Mouse (Mus musculus) heart, postnatal 36 days (tissue): ENCODE data around the gene Dnah8. TPM values are rescaled to one million over a fixed set of nuclear protein-coding genes. Genes with fewer than 3 reads are reported as not detected.
A peak's percentile ranks its signal among the peaks of the same experiment; 100 is the strongest.
"Not testable (repeated sequence)": the region's sequence is repeated elsewhere in the genome, so short reads cannot be mapped to it uniquely, and the experiment has no call there.

ENCODE experiments used
- DNase-seq, 2 experiments: peaks; one replicate each; pipeline ENCODE4 v3.0.0; 2021 to 2022
- intact Hi-C: fragments of 180-260 bp; cut with DNase I; formaldehyde crosslinking; loops from one replicate; pipeline ENCODE4 v1.15.1; 2025
- total RNA-seq, 2 experiments: library from RNA; stranded (reverse); gene quantifications; 2 replicates each; pipeline ENCODE4 v1.2.3; 2021

The Dnah8 gene
- total RNA-seq, 2 experiments from 2014 or later = 1.2 TPM

- DNase-seq = no peak
- intact Hi-C loops = no loop called here
Observed at GRCm38 (mm10) chr17:30607909-30608495, 16.2 kb upstream of the Dnah8 start.

- intact Hi-C loops = no loop called here
- DNase-seq = no peak
Observed at GRCm38 (mm10) chr17:30609305-30609979, 14.7 kb upstream of the Dnah8 start.

DNA sequence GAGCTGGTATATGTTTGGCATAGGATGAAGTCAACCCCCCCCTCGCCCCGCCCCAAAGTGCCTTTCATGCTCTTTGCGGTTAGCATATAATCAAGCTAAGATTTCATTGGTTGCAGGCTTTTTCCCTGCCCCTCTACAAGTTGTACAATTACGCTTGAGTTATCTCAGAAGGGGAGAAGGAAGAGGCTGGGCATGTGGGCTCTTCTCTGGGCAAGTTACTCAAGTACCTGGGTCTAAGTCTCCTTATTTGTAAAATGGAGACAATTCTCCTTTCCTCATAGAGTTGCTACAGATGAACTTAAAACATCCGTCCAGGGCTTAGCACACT, 14.2 kb upstream of the Dnah8 start:
- intact Hi-C loops = no loop called here

DNA sequence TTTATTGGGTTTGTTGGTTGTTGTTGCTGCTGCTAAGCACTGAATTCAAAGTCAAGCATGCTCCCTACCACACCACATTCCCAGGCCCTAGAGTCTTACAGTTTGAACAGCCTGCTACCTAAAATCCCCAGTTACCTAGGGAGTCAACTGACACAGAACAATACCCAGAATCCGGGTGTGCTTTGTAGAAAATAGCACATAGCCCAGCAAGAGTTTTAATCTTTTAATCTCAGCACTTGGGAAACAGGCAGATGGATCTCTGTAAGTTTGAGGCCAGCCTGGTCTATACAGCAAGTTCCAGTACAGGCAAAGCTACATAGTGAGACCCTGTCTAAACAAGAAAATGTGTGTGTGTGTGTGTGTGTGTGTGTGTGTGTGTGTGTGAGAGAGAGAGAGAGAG, 13.4 kb upstream of the Dnah8 start:
- intact Hi-C loops = no loop called here

More for the DNA sequence above, 14.2 kb upstream of the Dnah8 start:
- DNase-seq = no peak

GRCm38 (mm10) chr17:30611221-30612074, 12.7 kb upstream of the Dnah8 start:
- intact Hi-C loops = loop anchor here (2.0 kb wide), 1 partner anchor 35 kb away; the partner anchor contains the start of gene Btbd9
- DNase-seq = no peak

More for the DNA sequence above, 13.4 kb upstream of the Dnah8 start:
- no peak for DNase-seq

DNA sequence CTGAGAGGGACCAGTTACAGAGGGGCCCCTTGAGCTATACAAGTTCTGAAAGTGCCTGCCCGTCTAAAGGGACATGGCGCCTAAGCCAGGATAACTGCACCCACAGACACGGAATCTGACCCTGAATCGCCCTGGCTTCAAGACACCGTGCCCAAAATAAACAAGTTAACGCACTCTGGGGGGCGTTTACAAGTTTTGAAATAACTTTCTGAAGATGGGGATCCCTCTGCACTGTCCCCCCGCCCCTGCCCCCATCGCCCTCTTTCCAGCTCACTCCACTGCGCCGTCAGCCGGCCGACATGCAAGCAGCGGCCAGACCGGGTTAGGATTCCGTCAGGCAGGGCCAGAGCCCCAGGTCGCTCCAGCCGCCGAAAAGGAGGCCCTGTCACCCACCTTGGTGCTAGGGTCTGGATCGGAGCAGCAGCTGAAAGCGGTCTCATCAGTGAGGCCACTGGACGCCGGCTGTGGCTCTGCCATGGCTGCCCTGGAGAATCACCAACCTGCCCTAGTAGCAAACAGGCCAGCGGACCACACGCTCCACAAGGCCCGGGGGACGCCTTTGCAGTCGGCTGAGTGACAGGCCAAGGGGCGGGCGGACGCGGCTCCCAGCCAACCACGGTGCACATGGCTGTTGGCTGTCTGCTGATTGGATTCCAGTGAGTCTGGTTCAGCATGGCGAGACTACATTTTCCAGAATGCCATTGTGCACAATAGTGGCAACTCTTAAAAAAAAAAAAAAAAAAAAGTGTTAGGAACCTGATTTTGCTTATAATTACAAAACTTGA, 11.9 kb upstream of the Dnah8 start:
- peak; percentile 100 for DNase-seq
- intact Hi-C loops = loop anchor here (2.0 kb wide), 1 partner anchor 35 kb away; the partner anchor contains the start of gene Btbd9

GRCm38 (mm10) chr17:30613350-30613749, 10.8 kb upstream of the Dnah8 start:
- no peak for DNase-seq
- intact Hi-C loops = loop anchor here (2.0 kb wide), 1 partner anchor 37 kb away; the partner anchor contains the start of gene Btbd9

- no peak for DNase-seq
- intact Hi-C loops = no loop called here
Observed at GRCm38 (mm10) chr17:30616203-30616602, 8.0 kb upstream of the Dnah8 start.

GRCm38 (mm10) chr17:30618136-30618891, 5.8 kb upstream of the Dnah8 start:
- no peak for DNase-seq
- intact Hi-C loops = no loop called here

DNA sequence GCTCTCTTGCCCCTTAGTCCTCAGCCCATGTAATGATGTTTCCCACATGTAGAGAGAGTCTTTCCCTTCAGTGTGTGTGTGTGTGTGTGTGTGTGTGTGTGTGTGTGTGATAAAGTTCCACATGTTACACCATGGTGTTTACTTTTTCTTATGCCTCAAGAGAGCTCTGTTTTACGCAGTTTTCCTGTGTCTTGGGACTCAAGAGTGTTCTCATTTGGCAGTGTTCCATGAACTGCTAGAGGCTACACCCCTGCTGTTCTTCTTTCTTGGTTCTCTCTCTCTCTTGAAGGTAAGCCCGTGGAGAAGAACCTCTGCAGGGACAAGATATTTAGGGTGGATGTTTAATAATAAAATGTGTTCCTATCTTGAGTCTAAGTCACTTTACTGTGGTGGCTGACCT, 5.0 kb upstream of the Dnah8 start:
- no peak for DNase-seq
- intact Hi-C loops = no loop called here

- intact Hi-C loops = no loop called here
- no peak for DNase-seq
Observed at GRCm38 (mm10) chr17:30620548-30620947, 3.6 kb upstream of the Dnah8 start.

- DNase-seq = no peak
- intact Hi-C loops = no loop called here
Observed at GRCm38 (mm10) chr17:30621450-30621849, 2.7 kb upstream of the Dnah8 start.

GRCm38 (mm10) chr17:30623200-30623599, 954 bp upstream of the Dnah8 start:
- DNase-seq = no peak
- intact Hi-C loops = no loop called here

GRCm38 (mm10) chr17:30626719-30627118, 2.6 kb downstream of the Dnah8 start, which contains the start of gene Glo1:
TSS of gene Glo1 (minus strand) at chr17:30626871.
- intact Hi-C loops, DNase-seq: not testable (repeated sequence)

DNA sequence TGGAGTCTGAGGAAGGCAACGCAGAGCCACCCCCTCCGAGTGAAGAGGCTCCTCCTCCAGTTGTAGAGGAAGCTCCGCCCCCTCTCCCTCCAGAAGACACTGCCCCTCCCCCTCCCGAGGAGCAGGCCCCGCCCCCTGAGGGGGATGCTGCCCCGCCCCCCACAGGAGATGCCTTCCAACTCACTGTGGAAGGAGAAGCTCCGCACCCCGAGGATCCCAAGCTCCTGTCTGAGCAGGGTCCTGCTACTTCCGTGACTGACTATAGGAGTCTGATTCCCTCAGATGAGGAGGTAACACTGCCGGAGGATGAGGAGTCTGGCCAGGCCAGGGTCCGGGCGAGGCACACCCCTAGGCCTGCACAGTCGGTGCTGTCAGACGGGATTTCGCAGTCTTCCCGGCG, 11.2 kb downstream of the Dnah8 start:
- peak in 1 of 2 experiments; percentile 9 for DNase-seq
- intact Hi-C loops = no loop called here

- intact Hi-C loops = no loop called here
- DNase-seq = no peak
Observed at GRCm38 (mm10) chr17:30637714-30638113, 13.6 kb downstream of the Dnah8 start.

- intact Hi-C loops = no loop called here
- no peak for DNase-seq
Observed at GRCm38 (mm10) chr17:30638996-30639395, 14.8 kb downstream of the Dnah8 start.

- DNase-seq = no peak
- intact Hi-C loops = no loop called here
Observed at GRCm38 (mm10) chr17:30640896-30641295, 16.7 kb downstream of the Dnah8 start.

DNA sequence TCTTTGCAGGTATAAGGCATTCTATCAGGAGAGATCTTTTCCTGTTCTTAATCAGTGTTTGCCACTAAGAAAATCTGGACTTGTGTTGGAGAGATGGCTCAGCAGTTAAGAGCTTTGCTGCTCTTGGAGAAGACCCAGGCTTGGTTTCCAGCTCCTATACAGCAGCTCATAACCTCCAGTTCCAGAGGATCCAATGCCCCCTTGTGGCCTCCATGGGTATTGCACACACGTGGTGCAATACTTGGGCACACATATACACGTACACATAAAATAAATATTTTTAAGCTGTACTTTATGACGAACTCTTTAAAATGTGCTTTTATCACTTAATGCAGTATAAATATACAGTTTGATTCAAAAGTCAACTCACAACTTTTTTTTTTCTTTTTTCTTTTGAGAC, 24.6 kb downstream of the Dnah8 start:
- no peak for DNase-seq
- intact Hi-C loops = no loop called here

- DNase-seq = no peak
- intact Hi-C loops = no loop called here
Observed at GRCm38 (mm10) chr17:30653010-30653409, 28.9 kb downstream of the Dnah8 start.
